Mouse (Mus musculus) thymus, postnatal 0 days (tissue): ENCODE results near the gene Shcbp1l. TPM values are rescaled to one million over a fixed set of nuclear protein-coding genes. Genes with fewer than 3 reads are reported as not detected.
"Not testable (repeated sequence)": the region's sequence is repeated elsewhere in the genome, so short reads cannot be mapped to it uniquely, and the experiment has no call there.

Experiments
- DNase-seq: peaks from one replicate; pipeline ENCODE4 v3.0.0-alpha.2; 2015; ENCODE audit warnings: low spot score
- polyA plus RNA-seq: library from polyadenylated mRNA; unstranded; fragments of >200 nt; fragmentation: Nextera tagmentation; extraction: Ambion mirVana; gene quantifications from 2 replicates; pipeline ENCODE4 v1.2.1, GENCODE M21; 2015

Gene Shcbp1l
- polyA plus RNA-seq, 1 experiment from 2014 or later, result 0.61 TPM

GRCm38 (mm10) chr1:153417805-153418204, 7.2 kb upstream of the Shcbp1l start:
- not testable (repeated sequence) for DNase-seq

GRCm38 (mm10) chr1:153424271-153424670, 691 bp upstream of the Shcbp1l start:
- peak; percentile 21 for DNase-seq

- no peak for DNase-seq
Measured at GRCm38 (mm10) chr1:153431158-153431557, 6.2 kb downstream of the Shcbp1l start.

- peak; percentile 28 for DNase-seq
Measured at GRCm38 (mm10) chr1:153431701-153432100, 6.7 kb downstream of the Shcbp1l start.

- DNase-seq, result no peak
Measured at GRCm38 (mm10) chr1:153432329-153432728, 7.4 kb downstream of the Shcbp1l start.

GRCm38 (mm10) chr1:153433851-153434589, 9.1 kb downstream of the Shcbp1l start:
- no peak for DNase-seq

GRCm38 (mm10) chr1:153437536-153437935, 12.6 kb downstream of the Shcbp1l start:
- no peak for DNase-seq

- no peak for DNase-seq
Measured at GRCm38 (mm10) chr1:153440752-153441151, 15.8 kb downstream of the Shcbp1l start.

- DNase-seq, result no peak
Measured at GRCm38 (mm10) chr1:153441656-153442055, 16.7 kb downstream of the Shcbp1l start.

- DNase-seq, result no peak
Measured at GRCm38 (mm10) chr1:153443019-153443418, 18.1 kb downstream of the Shcbp1l start.

- no peak for DNase-seq
Measured at GRCm38 (mm10) chr1:153443632-153444031, 18.7 kb downstream of the Shcbp1l start.

GRCm38 (mm10) chr1:153446120-153446831, 21.3 kb downstream of the Shcbp1l start:
- no peak for DNase-seq

- peak; percentile 58 for DNase-seq
Measured at GRCm38 (mm10) chr1:153451237-153452154, 26.5 kb downstream of the Shcbp1l start.

GRCm38 (mm10) chr1:153453146-153453642, 28.2 kb downstream of the Shcbp1l start:
- DNase-seq, result no peak

- DNase-seq, result no peak
Measured at GRCm38 (mm10) chr1:153456137-153456536, 31.2 kb downstream of the Shcbp1l start.

- no peak for DNase-seq
Measured at GRCm38 (mm10) chr1:153461796-153462195, 36.8 kb downstream of the Shcbp1l start.

- DNase-seq, result no peak
Measured at GRCm38 (mm10) chr1:153479296-153479695, 54.3 kb downstream of the Shcbp1l start.

- peak; percentile 78 for DNase-seq
Measured at GRCm38 (mm10) chr1:153480386-153481024, 55.5 kb downstream of the Shcbp1l start.

GRCm38 (mm10) chr1:153481025-153481412, 56.1 kb downstream of the Shcbp1l start:
- no peak for DNase-seq

- no peak for DNase-seq
Measured at GRCm38 (mm10) chr1:153485201-153485796, 60.3 kb downstream of the Shcbp1l start.
